Mouse (Mus musculus) common myeloid progenitor, adult 5-6 weeks (primary cell): Measurements from ENCODE around the gene Cck. TPM values are rescaled to one million over a fixed set of nuclear protein-coding genes. Genes with fewer than 3 reads are reported as not detected.

ENCODE experiments used
- ATAC-seq: replicated peaks from 2 replicates; pipeline ENCODE4 v1.8.0; 2016; ENCODE audit warnings: low read depth, mild to moderate bottlenecking, moderate TSS enrichment, inconsistent platforms; ENCODE audit not compliant: poor library complexity, severe bottlenecking
- total RNA-seq: library from RNA; stranded (forward); fragments of 200-1000, 187-1606 nt; gene quantifications from 2 replicates; pipeline ENCODE4 v1.2.3, GENCODE M21; 2017

Cck gene
- not detected in 2 replicates for total RNA-seq

- ATAC-seq = 0 out of 2 replicates have a peak, but pooled peaks have one; percentile 15
Measured at GRCm38 (mm10) chr9:121495529-121495928, at the start of gene Cck. TSS of gene Cck (minus strand) at chr9:121495694.

- no peak for ATAC-seq
Measured at GRCm38 (mm10) chr9:121541530-121541929, 46.0 kb upstream of the Cck start.

GRCm38 (mm10) chr9:121532626-121533025 lies 37.1 kb upstream of the Cck start:
- no peak for ATAC-seq

GRCm38 (mm10) chr9:121528605-121529357 lies 33.3 kb upstream of the Cck start:
- ATAC-seq = no peak

- ATAC-seq = no peak
Measured at GRCm38 (mm10) chr9:121526171-121526570, 30.7 kb upstream of the Cck start.

GRCm38 (mm10) chr9:121520047-121520446 lies 24.6 kb upstream of the Cck start:
- ATAC-seq = no peak

- no peak for ATAC-seq
Measured at GRCm38 (mm10) chr9:121514462-121514861, 19.0 kb upstream of the Cck start.

GRCm38 (mm10) chr9:121511911-121512310 lies 16.4 kb upstream of the Cck start:
- no peak for ATAC-seq

GRCm38 (mm10) chr9:121506478-121507180 lies 11.1 kb upstream of the Cck start:
- ATAC-seq = no peak

GRCm38 (mm10) chr9:121505346-121505745 lies 9.9 kb upstream of the Cck start:
- no peak for ATAC-seq

GRCm38 (mm10) chr9:121496102-121496501 lies 608 bp upstream of the Cck start:
- ATAC-seq = no peak

- no peak for ATAC-seq
Measured at GRCm38 (mm10) chr9:121494006-121494767, 1.3 kb downstream of the Cck start.

GRCm38 (mm10) chr9:121491592-121492240 lies 3.8 kb downstream of the Cck start:
- no peak for ATAC-seq

- ATAC-seq = no peak
Measured at GRCm38 (mm10) chr9:121487216-121487615, 8.3 kb downstream of the Cck start.

- ATAC-seq = peak; percentile 83
Measured at GRCm38 (mm10) chr9:121479453-121479852, 16.0 kb downstream of the Cck start.

GRCm38 (mm10) chr9:121477305-121477911 lies 18.1 kb downstream of the Cck start:
- peak; percentile 74 for ATAC-seq

GRCm38 (mm10) chr9:121475488-121476452 lies 19.7 kb downstream of the Cck start:
- ATAC-seq = no peak

- no peak for ATAC-seq
Measured at GRCm38 (mm10) chr9:121474771-121475170, 20.7 kb downstream of the Cck start.

- no peak for ATAC-seq
Measured at GRCm38 (mm10) chr9:121469711-121470110, 25.8 kb downstream of the Cck start.
